Mouse (Mus musculus) kidney, adult 2 months (tissue): ENCODE measurements around the gene Aldh3a2.

Experiments
- CTCF ChIP-seq: fragments of 200-500 bp; conservative IDR thresholded peaks from 2 replicates; pipeline ENCODE4 v1.5.1; 2011; ENCODE audit warnings: low read depth, mild to moderate bottlenecking, control low read depth, low read length, moderate library complexity, mixed read lengths; ENCODE audit not compliant: insufficient read depth, insufficient read length
- POLR2A ChIP-seq: fragments of 200-500 bp; IDR thresholded peaks from one replicate; pipeline ENCODE4 v1.6.1; 2011; ENCODE audit warnings: low read depth, low read length, control low read depth

DNA sequence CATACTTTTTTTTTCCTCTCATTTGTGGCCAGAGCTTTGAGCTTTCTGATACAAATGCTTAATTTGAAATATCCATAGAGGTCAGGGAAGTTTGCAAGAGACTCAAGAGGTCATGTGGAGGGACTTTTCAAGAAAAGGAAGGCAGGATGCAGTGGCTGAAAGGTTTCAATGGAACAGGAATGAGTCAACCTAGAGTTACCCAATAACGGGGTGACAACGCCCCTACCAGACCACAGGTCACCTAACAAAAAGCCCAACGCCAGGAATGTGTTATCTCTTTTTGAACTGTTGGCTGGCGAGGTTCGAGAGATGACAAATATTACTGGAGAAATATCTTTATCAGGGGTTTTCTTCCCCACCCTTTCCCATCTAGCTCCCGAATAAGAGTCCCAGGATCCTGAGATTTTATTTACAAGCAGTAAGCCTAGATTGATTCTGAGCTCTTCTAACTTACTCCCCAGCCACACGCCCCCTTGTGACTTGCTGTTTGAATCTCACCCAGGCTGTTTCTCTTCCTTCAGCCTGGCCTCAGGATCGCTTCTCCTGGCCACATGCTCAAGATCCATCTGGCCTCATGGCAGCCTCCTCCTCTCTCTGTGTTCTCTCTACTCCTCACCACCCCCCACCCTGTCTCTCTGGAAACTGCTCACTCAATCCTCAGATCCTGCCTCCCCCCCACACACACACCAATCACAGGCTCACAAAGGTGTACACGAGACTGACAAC is 46.9 kb downstream of the Aldh3a2 start:
- TF ChIP-seq POLR2A (no peak), CTCF (0 out of 2 replicates have a peak, but pooled peaks have one; percentile 13)
